Mouse (Mus musculus) heart, adult 2 months (tissue): ENCODE measurements around the gene Shisal2b.

Experiments used
- CTCF ChIP-seq: fragments of 200-600 bp; IDR thresholded peaks from 2 replicates; pipeline ENCODE4 v1.8.1; 2022; ENCODE audit warnings: antibody characterized with exemption, mild to moderate bottlenecking, moderate library complexity
- EP300 ChIP-seq: fragments of 200-500 bp; IDR thresholded peaks from 2 replicates; pipeline ENCODE4 v1.6.1; 2011; ENCODE audit warnings: low read depth, low read length, control low read depth; ENCODE audit not compliant: insufficient read depth

DNA sequence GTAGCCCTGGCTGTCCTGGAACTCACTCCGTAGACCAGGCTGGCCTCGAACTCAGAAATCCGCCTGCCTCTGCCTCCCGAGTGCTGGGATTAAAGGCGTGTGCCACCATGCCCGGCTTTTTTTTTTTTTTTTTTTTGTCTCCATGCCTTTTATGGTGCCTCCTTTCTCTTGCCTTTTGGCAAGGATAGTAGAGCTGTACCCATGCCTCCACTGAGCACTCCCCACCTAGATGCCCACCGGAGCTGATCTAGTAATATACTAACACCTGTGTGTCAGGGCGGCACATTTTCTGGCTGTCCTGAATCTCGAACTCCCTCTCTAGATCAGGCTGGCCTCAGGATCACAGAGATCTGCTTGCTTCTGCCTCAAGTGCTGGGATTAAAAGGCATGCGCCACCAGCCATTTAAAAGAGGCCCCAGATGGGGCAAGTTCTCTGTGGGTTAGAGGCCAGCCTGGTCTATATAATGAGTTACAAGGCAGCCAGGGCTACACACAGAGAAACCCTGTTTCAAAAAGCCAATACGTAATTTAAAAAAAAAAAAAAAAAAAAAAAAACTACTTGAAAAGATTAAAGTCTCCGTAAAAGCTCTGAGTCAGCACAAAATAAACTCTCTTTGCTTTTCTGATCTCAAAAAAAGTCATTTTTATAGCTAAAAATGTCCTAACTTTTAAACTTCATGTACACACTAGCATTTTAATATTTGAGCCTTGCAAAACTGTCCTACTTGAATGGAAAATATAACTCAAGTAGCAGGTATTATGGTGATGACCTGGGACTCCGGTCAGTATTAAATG lies 20.2 kb downstream of the Shisal2b start:
- TF ChIP-seq CTCF (no peak), EP300 (no peak)
